Mouse (Mus musculus) CH12.LX (cell line): ENCODE results near the gene Rab1a. TPM values are rescaled to one million over a fixed set of nuclear protein-coding genes. Genes with fewer than 3 reads are reported as not detected.

Experiments used
- DNase-seq: peaks from one replicate; pipeline ENCODE4 v3.0.0-alpha.2; 2013; ENCODE audit errors: extremely low read depth
- H3K27ac ChIP-seq: 2 replicates; pipeline ENCODE4 v1.5.1; 2012; ENCODE audit warnings: low read depth, mild to moderate bottlenecking, control low read depth, moderate library complexity; ENCODE audit not compliant: insufficient read depth
- H3K27me3 ChIP-seq: replicated peaks from 2 replicates; pipeline ENCODE3; 2012; ENCODE audit warnings: inconsistent platforms
- H3K36me3 ChIP-seq, 2 experiments: replicated peaks in 1 of 2; 2 replicates each; pipeline versions ENCODE3 to v1.6.1; 2012; ENCODE audit warnings: inconsistent platforms in 1 of 2, low read length in 1 of 2, mild to moderate bottlenecking in 1 of 2, mixed read lengths in 1 of 2, moderate library complexity in 1 of 2; ENCODE audit not compliant: control insufficient read depth in 1 of 2, insufficient read depth in 1 of 2
- H3K4me1 ChIP-seq, 2 experiments: 2 replicates each; pipeline ENCODE4 v1.6.1; 2012; ENCODE audit warnings: inconsistent platforms in 1 of 2, moderate library complexity in 1 of 2; ENCODE audit not compliant: insufficient read depth in 2 of 2, control insufficient read depth in 1 of 2
- H3K4me2 ChIP-seq: 2 replicates; pipeline ENCODE4 v1.6.1; 2012; ENCODE audit warnings: low read depth, mild to moderate bottlenecking, control low read depth; ENCODE audit not compliant: poor library complexity, insufficient read depth, severe bottlenecking
- H3K4me3 ChIP-seq, 3 experiments: fragments of 150-350 bp in 1 of 3; sonication (generic) in 1 of 3; replicated peaks in 1 of 3; 2 replicates each; pipeline versions ENCODE3 to v1.5.1; 2011 to 2012; ENCODE audit warnings: low read depth in 2 of 3, low read length in 2 of 3, mild to moderate bottlenecking in 2 of 3, moderate library complexity in 2 of 3, control low read depth in 1 of 3, improper control_type of control experiment in 1 of 3, inconsistent platforms in 1 of 3, mixed read lengths in 1 of 3; ENCODE audit not compliant: poor library complexity in 1 of 3
- H3K79me2 ChIP-seq: replicated peaks from 2 replicates; pipeline ENCODE4 v1.6.1; 2012; ENCODE audit warnings: mild to moderate bottlenecking, moderate library complexity; ENCODE audit not compliant: control insufficient read depth, poor library complexity, insufficient read depth, severe bottlenecking; ENCODE audit errors: extremely low read depth
- H3K9ac ChIP-seq: 2 replicates; pipeline ENCODE4 v1.6.1; 2012; ENCODE audit warnings: low read depth, mild to moderate bottlenecking, control low read depth, moderate library complexity; ENCODE audit not compliant: insufficient read depth
- H3K9me3 ChIP-seq: replicated peaks from 2 replicates; pipeline ENCODE3; 2012; ENCODE audit warnings: low read length, inconsistent platforms, mixed read lengths
- CHD1 ChIP-seq: IDR thresholded peaks from 2 replicates; pipeline ENCODE4 v1.6.1; 2012; ENCODE audit warnings: low read depth, low read length, improper control_type of control experiment, inconsistent platforms
- E2F4 ChIP-seq: IDR thresholded peaks from 2 replicates; pipeline ENCODE4 v1.6.1; 2011; ENCODE audit warnings: low read depth, low read length, improper control_type of control experiment; ENCODE audit not compliant: insufficient replicate concordance
- JUND ChIP-seq: conservative IDR thresholded peaks from 2 replicates; pipeline ENCODE4 v1.6.1; 2011; ENCODE audit warnings: low read depth, low read length, improper control_type of control experiment
- MXI1 ChIP-seq: IDR thresholded peaks from 2 replicates; pipeline ENCODE4 v1.6.1; 2011; ENCODE audit warnings: mild to moderate bottlenecking, low read depth, low read length, improper control_type of control experiment
- NELFE ChIP-seq: IDR thresholded peaks from 2 replicates; pipeline ENCODE4 v1.6.1; 2011; ENCODE audit warnings: low read depth, low read length, improper control_type of control experiment
- POLR2A ChIP-seq: IDR thresholded peaks from 2 replicates; pipeline ENCODE4 v1.6.1; 2011; ENCODE audit warnings: low read depth, mild to moderate bottlenecking, improper control_type of control experiment, low read length
- TBP ChIP-seq: conservative IDR thresholded peaks from 2 replicates; pipeline ENCODE4 v1.6.1; 2011; ENCODE audit warnings: low read depth, low read length, improper control_type of control experiment
- ZNF384 ChIP-seq: IDR thresholded peaks from 2 replicates; pipeline ENCODE4 v1.6.1; 2012; ENCODE audit warnings: low read depth, low read length, improper control_type of control experiment, inconsistent platforms
- dilution Hi-C: fragments of 300-500 bp; cut with MboI; formaldehyde crosslinking; loops from 2 replicates; pipeline ENCODE4 v1.14.3; 2020; ENCODE audit warnings: low sequenced_read_pairs; ENCODE audit not compliant: extremely low pct_unique_long_range_greater_than_20kb, extremely low pct_ligation_motif_present
- in situ Hi-C: fragments of 300-500 bp; cut with MboI; formaldehyde crosslinking; loops from 3 replicates; pipeline ENCODE4 v1.14.3; 2019; ENCODE audit warnings: low sequenced_read_pairs, low pct_ligation_motif_present, low pct_unique_long_range_greater_than_20kb, mixed read lengths
- polyA plus RNA-seq: library from polyadenylated mRNA; unstranded; fragments of >175 nt; gene quantifications from 2 replicates; pipeline ENCODE4 v1.2.1, GENCODE M21; 2012; ENCODE audit warnings: low read depth; ENCODE audit not compliant: insufficient read length
- total RNA-seq, 2 experiments: library from RNA; depleted of rRNA; stranded (reverse); fragments of 300-350 nt in 1 of 2; fragments of >200 nt in 1 of 2; gene quantifications; 2 replicates each; pipeline ENCODE4 v1.2.3; 2012 to 2014

Gene Rab1a
- total and polyA plus RNA-seq, 3 experiments: 76.7 to 263 (median 143) TPM

- no peaks in the 10 kb centered on the region for H3K9me3 ChIP-seq
- peaks cover 11% of the 10 kb centered on the region for H3K79me2 ChIP-seq
- peaks cover 1 to 30% of the 10 kb centered on the region in 2 experiments for H3K4me1 ChIP-seq
- H3K27me3 ChIP-seq: no peaks in the 10 kb centered on the region
- in situ Hi-C loops: loop anchor here (5.0 kb wide), 1 partner anchor 33 kb away; no protein-coding TSS in a partner anchor
- no peak overlapping the region for H3K9ac ChIP-seq
- H3K36me3 ChIP-seq: peaks cover 75 to 95% of the 10 kb centered on the region in 2 experiments
- H3K27ac ChIP-seq: no peak overlapping the region
- H3K4me3 ChIP-seq: no peak overlapping the region
- TF ChIP-seq NELFE (no peak), TBP (no peak), POLR2A (0 out of 2 replicates have a peak, but pooled peaks have one; percentile 6)
- no peak overlapping the region for H3K4me2 ChIP-seq
- dilution Hi-C loops: no loop called here
- no peak for DNase-seq
Observed at GRCm38 (mm10) chr11:20240331-20240730, 39.1 kb downstream of the Rab1a start.

- peaks cover 4 to 40% of the 10 kb centered on the region in 2 experiments for H3K4me1 ChIP-seq
Observed at GRCm38 (mm10) chr11:20241311-20241710, 40.1 kb downstream of the Rab1a start.

GRCm38 (mm10) chr11:20242366-20243056, 41.3 kb downstream of the Rab1a start:
- Histone ChIP-seq H3K9ac (no peak overlapping the region), H3K9me3 (no peaks in the 10 kb centered on the region), H3K27me3 (no peaks in the 10 kb centered on the region), H3K4me1 (peaks cover 14 to 52% of the 10 kb centered on the region in 2 experiments), H3K4me3 (no peak overlapping the region), H3K36me3 (peaks cover 61 to 91% of the 10 kb centered on the region in 2 experiments), H3K79me2 (peaks cover 32% of the 10 kb centered on the region), H3K27ac (no peak overlapping the region), H3K4me2 (no peak overlapping the region)
- no peak for DNase-seq
- in situ Hi-C loops (loop anchor here (5.0 kb wide), 1 partner anchor 35 kb away; no protein-coding TSS in a partner anchor), dilution Hi-C loops (no loop called here)
- TF ChIP-seq E2F4 (no peak), JUND (no peak), CHD1 (no peak), MXI1 (no peak), ZNF384 (peak; percentile 59; the same call in 1 of the 2 replicates)

More at GRCm38 (mm10) chr11:20241311-20241710, 40.1 kb downstream of the Rab1a start:
- Histone ChIP-seq H3K4me2 (no peak overlapping the region), H3K79me2 (peaks cover 20% of the 10 kb centered on the region), H3K36me3 (peaks cover 70 to 93% of the 10 kb centered on the region in 2 experiments), H3K4me3 (no peak overlapping the region), H3K9me3 (no peaks in the 10 kb centered on the region), H3K27me3 (no peaks in the 10 kb centered on the region), H3K9ac (no peak overlapping the region), H3K27ac (no peak overlapping the region)
- dilution Hi-C loops (no loop called here), in situ Hi-C loops (loop anchor here (5.0 kb wide), 1 partner anchor 34 kb away; no protein-coding TSS in a partner anchor)
- no peak for TF ChIP-seq CHD1
- DNase-seq: no peak
